Mouse (Mus musculus) heart, adult 8-10 months (tissue): Measurements from ENCODE around the gene Tenm3. TPM values are rescaled to one million over a fixed set of nuclear protein-coding genes. Genes with fewer than 3 reads are reported as not detected.

Experiments
- DNase-seq: peaks from one replicate; pipeline ENCODE4 v3.0.0; 2022; ENCODE audit warnings: low spot score
- total RNA-seq, 4 experiments: library from RNA; stranded (reverse); gene quantifications; 2 replicates each; pipeline ENCODE4 v1.2.4; 2022

The Tenm3 gene
- total RNA-seq, 4 experiments from 2014 or later = 2.1 to 3.8 (median 3.2) TPM

DNA sequence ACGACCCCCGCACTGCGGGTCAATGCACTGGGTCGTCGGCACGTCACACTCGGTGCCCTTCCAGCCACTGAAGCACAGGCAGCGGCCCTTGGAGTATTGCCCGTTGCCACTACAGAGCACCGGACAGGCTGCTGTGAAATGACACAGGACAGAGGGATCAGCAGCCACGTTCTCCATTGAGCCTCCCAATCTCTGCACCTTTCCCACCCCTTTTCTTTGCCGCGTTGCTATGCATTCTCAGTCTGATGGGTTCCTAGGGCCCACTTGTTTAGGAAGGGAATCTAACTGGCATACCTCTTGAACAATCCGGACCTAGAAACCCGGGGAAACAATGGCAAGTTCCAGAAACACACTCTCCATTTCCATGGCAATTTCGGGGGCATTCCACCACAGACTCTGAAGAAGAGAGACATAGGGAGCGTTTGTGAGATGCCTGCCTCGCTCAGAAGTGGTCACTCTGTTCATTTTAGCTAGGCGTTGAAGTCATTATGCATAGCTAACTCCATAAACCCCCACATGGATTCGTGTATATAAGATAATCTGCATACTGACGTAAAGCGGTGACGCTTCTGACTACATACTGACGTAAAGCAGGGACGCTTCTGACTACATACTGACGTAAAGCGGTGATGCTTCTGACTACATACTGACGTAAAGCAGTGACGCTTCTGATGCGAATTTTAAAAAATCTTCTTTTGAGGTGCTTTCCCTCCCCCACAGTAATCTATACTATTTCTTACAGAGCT lies 501.3 kb downstream of the Tenm3 start:
- DNase-seq = no peak

DNA sequence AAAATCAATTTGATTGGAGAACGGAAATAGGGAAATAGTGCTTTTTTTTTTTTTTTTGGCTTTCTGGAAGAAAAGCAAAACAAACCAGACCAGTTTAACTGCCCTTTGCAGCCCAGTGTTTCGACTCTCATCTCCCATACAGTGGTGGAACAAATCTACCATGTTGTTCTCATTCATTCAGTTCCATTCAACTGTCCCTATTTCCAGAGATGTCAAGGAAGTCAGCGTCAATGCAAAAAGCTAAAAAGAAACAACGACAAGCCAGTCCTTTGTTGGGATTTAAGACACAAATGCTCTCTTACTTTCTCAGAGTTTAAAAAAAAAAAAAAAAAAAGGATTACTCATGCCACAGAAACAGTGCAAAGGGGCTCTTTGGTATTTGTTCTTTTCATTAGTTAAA lies 502.1 kb downstream of the Tenm3 start:
- no peak for DNase-seq

DNA sequence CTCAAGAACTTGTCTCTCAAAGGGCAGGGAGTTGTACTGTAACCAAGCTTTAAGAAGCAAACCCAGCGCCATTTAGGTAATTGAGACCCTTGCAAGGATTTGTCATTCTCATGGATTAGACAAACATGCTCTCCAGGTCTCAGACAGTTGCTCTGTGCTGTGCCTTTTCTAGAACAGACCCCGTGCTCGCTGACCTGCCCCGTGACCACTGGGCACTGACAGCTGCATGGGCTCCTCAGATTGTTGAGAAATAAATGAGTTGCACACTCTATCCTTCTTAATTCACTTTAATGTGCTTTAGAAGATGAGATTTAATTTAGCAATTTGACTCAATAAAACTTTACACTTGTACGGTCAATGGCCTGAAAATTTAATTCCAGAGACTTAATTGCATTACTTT lies 502.5 kb downstream of the Tenm3 start:
- no peak for DNase-seq

DNA sequence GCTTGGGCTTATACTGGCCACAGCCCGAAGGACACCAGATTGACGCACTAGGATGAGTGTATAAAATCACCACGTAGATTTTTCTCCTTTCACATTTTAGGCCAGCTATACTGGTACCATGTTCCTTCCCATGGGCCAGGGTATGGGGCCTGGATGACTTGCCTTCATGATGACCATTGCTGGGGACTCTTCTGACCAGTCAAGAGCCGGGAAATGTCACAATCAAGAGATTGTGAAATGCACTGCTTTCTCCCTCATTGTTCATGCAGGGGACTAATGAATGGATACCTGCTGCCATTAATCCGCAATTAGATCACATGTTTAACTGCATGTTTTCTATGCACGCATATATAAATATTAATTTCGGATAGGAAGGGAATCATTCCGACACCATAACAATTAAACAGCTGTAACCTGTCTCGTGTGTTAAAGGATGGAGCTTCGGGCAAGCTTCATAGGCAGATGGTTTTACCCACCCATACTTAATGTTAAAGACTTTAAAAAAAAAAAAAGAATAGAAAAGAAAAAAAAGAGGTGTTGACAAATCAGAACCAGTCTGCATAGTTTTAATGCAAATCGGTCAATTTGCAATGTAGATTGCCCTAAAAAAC lies 521.0 kb downstream of the Tenm3 start:
- DNase-seq = no peak

DNA sequence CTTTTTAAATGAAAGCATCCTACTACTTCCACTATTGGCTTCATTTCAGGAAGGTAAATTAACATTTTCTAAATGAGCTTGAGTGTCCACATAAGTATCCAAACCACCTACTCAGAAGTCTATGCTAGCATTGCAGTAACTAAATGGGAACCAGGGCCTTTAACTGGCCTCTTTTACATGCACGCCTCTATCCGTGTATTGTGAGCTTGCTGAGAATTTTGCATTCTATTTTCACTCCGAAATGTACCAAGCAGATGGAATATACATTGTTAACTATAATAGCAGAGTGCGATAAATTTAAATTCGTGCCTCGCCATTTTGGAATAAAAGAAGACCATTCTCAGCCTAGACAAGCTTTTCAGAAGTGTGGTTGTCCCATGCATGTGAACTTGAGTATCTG lies 521.5 kb downstream of the Tenm3 start:
- DNase-seq = no peak

DNA sequence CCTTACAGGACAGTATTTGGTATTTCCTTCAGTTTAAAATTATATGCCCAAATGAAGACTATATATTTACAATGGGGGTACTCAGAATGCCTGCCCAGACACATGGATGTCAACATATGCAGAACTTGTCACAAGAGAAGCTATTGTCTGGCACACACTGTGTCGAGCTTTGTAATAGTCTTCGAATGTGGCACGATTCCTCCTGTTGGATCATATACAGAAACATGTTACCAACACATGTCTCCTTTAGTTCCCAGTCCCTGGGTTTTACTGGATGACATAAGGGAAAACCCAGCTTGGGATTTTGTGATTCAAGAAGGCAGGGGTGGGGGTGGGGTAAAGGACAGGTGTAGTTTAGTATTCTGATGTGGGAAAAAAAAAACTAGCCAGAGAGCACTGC lies 524.1 kb downstream of the Tenm3 start:
- DNase-seq = no peak

DNA sequence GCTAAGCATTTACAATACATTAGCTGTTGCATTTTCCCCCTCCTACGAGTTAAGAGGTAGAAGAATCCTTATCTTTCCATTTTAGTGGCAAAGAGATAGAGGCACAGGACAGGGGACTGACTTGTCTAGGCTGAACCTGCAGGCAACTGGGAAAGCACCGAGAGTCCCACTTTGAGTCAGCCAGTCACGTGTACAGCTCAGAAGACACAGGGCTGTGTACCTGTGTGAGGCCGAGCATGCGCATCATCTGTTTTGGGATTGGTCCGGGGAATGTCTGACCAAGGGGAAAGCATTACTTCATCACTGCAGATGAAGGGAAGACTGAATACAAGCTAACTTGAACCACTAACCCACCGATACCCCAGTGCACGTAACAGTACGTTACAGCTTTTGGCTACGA lies 526.3 kb downstream of the Tenm3 start:
- no peak for DNase-seq

DNA sequence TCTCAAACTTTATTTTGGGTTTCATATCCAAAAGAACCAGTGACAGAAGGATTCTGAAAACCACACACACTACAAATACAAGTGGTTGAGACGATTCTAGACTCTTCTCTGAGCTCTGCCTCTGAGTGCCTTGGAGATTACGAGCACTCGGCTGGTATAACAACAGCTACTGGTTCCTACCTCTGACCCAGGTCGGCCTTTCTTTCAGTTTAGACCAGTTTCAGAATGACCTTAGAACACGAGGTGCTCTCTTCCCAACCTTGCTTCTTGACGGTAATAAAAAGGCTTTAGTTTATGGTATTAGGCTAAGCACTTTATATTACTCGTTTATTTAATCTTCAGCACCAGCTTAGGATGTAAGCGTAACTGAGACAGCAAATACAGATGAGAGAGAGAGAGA lies 528.1 kb downstream of the Tenm3 start:
- no peak for DNase-seq

DNA sequence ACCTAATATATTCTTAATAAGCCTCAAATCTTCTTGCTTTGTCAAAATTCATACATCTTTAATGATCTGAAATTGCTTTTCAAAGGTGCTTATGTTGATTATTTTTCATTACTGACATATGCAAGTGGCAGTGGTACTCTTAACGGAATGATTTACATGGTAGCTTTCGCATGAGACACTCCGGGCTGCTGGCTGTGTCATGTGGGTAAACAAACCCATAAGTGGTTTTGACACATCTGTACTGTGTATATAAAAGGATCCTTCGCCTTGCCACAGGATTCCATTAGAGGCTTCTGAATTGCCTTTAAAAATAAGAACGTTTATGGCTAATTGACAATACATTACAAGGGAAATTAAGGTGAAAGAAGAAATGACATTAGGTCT lies 529.8 kb downstream of the Tenm3 start:
- DNase-seq = no peak

DNA sequence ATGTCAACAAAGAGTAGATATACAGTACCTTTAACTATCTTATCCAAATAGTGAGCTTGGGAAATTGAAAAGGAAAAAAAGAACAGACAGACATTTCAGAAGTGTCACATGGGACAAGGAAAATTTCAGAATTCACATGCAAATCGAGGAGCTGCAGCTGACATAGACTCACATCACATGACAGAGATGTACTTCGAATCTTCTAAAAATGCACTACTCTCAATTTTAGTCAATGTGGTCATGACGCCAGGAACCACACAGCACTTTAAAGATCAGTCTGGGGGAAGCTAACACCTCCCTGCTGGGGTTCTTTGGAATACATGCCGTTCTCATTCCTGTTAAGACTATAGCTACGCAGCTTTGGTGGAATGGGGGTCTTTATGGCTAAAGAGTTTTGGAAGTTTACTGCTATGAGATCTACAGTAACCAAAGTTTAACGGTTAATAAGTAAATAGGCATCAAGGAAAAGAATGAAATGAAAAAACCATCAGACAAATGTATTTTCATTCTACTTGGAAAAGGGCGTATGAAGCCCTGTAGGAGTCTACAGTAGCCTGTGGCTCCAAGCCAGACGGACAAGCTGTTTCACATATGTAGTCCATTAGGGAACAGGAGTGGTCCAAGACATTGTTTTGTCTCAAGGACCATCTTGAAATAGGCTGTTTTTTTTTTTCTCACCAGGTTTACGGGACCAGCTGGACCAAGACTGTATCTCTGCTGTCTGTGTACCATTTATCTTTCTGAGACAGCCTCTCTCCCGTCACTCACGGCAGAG lies 530.4 kb downstream of the Tenm3 start:
- no peak for DNase-seq

DNA sequence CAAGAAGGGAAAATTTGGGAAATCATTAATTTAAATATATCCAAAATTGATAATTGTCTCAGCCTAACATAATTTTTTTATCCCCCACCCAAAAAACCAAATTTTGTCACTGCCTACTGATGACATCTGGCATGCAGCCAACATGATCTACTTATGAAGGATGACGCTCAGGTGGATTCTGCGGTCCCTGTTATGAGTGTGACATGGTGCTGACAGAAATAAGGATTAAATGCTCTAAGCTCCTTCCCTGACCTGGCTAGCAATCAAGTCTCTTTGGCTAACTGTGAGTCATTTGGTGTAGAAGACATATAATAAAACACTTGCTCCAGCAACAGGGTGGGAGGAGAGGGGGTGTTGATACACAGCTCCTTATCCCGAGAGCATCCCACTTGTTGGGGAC lies 532.0 kb downstream of the Tenm3 start:
- no peak for DNase-seq

DNA sequence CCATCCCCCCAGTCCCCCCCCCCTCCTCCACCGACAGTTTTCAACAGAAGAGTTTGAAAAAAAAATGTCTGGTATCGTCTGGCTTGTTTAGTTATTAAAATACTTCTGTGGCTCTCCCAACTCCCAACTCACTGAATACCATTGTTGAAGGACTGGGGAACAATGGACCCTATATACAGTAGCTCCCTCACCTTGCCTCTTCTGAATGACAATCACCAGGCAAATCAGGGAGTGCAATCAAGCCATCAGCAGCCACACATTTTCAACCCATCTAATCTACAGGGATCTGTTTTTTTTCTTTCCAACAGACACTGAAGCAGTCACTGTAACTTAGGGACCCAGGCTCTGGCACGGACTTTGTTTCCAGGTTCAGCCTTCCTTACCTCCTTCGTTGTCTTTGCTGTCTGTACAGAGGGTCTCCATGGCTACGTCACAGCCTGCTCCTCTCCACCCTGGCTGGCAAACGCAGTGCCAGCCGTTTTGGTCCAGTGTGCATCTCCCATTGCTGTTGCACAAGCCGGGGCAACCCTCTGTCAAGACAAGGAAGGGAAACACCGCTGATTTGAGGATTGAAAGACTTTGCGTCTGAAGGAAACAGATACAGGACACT lies 533.4 kb downstream of the Tenm3 start:
- DNase-seq = no peak

DNA sequence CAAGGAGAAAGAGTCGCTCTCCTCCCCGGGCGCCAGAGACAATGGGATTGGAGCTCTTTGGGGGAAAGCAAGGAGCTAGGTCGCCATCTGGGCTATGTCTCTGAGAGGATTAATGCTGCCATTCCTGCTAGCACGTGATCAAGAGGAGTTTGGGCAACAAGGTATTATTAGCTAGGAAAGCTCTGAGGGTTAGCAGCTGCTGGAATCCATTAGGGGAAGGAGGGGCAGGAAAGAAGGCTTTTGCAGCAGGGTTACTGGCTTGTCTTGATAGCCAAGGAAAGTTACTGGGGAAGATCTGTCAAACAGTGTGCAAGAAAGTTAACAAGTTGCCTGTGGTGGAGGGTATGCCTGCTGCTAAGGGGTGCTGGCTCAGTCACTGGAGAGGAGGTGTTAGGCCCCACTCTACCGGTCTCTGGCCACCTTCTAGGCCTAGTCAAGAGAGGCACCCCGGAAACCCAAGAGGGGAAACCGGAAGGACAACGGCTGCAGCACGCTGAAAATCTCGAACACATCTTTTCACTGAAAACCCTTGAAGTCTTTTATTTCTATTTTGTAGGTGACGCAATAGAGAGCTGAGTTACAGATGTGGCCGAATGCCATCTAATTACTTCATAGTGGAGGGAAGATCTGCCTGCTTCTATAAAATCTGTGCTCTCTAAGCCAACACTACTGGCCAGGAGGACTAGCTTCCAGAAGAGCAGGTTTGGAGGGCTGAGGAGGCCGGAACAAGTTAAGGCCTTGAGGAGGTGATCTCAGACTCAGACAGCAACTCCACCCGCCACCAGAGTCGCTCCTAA lies 534.4 kb downstream of the Tenm3 start:
- DNase-seq = peak; percentile 15

DNA sequence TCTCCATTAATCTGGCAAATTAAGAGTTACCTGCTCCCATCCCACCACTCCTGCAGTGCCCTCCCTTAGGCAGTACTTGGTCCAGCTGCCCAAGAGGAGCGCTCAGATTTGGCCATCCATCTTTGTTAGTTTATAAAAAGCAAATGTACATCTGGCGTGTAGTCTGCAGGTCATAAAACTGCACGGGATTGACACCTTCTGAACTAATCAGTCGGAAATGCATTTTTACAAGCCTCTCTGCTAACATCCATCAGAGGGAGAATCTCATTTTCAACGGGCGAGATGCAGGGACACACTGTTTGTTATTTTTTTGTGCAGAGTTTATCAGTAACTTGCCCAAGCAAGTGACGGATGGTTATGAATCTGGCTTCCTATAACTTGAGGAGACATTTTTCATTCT lies 539.5 kb downstream of the Tenm3 start:
- DNase-seq = no peak

DNA sequence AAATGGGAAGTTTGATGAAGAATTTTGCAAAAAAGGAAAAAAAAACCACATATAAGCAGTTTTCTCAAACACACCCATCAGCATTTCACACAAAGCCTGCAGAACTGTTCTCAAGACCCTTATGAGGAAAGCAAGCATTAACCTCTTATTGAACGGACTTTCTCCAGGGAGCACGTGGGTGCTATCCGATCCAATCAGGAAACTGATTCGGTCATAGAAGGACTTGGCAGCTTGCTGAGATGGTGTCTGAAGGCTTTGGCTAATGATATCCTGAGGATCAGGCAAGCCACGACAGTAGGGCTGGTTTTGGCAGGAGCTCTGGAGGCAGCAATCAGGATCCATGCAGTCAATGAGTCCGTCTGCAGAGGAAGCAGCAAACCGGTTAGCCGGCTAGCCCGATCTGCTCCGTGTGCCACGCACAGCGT lies 543.1 kb downstream of the Tenm3 start:
- DNase-seq = no peak

DNA sequence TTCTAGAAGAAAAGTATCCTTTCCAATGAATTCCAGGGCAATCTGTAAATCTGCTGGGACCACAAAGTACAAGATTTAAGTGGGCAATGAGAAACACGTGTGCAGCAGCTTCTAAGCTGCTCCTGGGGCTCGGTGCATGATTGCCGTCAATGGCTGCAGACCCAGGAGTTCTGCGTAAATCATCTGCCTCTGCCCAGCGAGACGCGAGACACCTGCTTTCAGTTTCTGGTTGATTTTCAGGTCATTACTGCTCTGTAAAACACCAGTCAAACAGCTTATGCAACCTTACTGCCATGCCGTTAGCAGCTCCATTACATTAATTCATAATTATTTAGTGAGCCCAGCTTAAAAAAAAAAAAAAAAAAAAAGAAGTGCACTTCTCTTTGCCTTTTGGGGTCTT lies 543.7 kb downstream of the Tenm3 start:
- DNase-seq = no peak

DNA sequence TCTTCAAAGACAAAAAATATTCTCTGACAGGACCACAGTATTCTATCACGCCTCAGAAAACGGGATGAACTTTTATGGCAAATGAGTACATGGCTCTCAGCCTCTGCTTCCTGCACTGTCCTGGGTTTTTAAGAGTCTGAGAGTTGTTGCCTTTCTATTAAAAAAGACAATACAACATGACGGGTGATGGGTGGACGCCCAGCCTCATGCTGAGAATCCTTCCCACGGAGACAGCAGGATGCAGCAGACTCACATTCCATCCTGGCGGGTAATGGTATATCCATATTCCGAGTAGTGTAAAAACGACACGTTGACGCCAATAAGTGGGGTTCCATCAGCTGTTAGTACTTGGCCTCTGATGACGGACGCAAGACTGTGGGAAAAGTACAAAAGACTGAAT lies 544.4 kb downstream of the Tenm3 start:
- no peak for DNase-seq

DNA sequence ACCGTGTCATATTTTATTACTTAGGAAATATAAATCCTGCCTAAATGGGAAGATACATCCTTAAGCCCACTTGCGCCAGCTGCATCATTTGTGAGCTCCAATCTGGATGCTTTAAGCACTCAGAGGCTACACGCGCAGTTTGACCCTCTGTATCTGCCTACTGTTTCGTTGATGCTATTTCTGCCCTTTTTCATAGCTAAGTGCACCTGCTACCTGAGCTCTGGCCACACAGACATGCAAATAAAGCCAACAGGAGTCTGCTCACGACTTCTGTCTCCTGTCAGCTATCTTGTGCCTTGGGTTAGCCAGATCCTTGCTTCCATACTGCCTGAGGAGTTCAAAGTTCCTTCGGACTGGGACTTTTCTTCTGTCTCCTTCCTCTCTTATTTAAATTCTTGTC lies 547.4 kb downstream of the Tenm3 start:
- DNase-seq = no peak

DNA sequence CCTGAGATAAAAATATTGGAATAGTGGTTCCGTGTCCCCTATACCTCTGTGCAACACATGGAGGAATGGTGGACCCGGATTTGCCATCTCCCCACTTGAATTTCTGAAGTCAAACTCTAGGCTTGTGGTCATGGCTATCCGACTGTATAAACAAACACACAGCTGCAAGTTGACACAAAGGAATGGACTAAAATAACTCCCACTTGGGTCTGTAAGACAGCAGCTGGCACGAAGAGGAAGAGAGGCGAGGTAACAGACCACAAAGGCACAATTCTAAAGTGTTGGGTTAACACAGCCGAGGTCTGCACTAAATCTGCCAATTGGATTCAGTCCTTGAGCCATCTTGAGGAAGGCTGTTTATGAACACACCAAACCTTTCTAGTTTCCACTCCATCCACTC lies 548.2 kb downstream of the Tenm3 start:
- no peak for DNase-seq

DNA sequence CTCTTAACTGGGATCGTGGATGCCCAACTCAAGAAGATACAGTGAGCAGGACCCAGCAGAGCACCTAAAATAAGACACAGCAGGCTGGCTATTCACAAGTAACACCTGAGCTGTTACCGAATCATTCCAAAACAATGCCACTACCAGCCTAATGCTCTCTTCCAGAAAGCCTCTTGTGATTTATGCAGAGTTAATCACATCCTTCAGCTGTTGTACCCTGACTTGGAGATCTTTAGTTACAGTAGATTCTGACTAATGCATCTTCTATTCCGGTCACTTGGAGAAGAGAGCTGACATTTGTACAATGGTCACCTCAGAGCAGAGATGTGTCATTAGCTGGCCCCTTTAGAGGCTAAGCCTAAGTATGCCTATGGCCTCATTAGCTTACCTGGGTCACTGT lies 550.0 kb downstream of the Tenm3 start:
- DNase-seq = no peak

DNA sequence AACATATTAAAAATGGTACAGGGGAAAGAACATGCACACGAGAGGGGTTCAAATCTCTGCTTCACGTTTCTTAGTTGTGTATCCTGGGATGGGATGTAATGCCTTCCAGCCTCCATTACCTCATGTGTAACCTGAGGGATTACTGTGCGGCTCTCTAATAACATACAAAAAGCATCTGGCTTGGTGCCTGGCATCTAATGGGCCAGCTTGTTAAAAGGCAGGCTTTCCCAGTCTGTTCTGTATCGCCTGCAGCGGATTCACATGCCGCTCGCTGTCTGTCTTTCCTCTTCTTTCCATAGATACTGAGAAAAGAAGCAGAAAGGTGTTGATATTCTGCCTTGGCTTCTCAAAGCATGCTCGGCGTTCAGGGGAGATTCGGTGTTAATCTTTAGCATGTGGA lies 558.3 kb downstream of the Tenm3 start:
- DNase-seq = no peak

DNA sequence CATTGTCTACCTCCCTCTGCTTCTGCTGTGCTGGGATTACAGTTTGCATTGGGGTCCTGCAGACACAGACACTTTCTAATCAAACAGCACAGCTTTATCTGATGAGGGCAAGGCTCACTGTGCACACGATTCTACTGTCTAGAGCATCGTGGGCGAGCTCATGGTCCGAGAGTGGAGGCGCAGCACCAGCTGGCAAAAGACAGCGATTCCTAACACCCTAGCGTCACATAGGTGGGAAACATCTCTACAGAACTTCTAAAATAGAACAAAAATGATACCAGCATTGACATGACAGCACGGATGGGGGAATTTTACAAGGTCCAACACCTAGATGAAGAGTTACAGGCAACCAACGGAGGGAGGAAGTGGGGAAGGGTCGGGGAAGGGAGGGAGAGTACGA lies 561.9 kb downstream of the Tenm3 start:
- DNase-seq = no peak
